Mouse (Mus musculus) central nervous system, embryonic 14 days (tissue): ENCODE results near the gene Herpud2. TPM values are rescaled to one million over a fixed set of nuclear protein-coding genes. Genes with fewer than 3 reads are reported as not detected.

Experiments used
- polyA plus RNA-seq: library from polyadenylated mRNA; depleted of rRNA; stranded (reverse); fragments of >200 nt; gene quantifications from 2 replicates; pipeline ENCODE4 v1.2.3, GENCODE M21; 2012; rRNA removed

Herpud2 gene
- 29.6 and 31.3 TPM in 2 replicates for polyA plus RNA-seq

DNA sequence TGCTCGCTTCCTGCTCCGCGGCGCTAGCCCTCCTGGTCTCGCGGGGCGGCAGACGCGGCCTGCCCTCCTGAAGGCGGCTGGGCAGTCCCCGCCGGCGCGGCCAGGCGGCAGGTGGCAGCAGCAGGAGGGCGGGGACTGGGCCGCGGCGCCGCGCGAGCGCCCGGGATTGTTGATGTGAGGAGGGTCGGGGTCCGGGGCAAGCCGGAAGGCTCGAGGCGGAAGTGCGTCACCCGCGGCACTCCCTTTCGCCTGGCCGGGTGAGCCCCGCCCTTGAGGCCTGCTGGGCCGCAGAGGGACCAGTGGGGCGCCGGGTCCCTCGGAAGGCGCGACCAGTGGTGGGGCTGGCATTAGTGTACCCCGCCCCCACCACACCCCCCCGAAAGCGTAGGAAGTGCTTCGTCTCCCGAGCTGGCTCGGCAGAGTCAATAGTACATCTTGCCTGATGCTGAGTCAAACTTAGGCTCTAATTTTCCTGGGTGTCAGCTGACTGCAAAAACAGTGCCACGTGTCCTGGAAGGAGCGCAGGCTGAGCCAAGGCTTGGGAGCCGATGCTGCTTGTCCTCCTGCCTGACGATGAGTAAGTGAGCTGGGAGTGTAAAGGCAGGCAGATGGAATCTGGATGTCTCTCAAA lies at the start of gene Herpud2:
TSS of gene Herpud2 (minus strand) at position 210 of the 631 bp plus-strand sequence.

DNA sequence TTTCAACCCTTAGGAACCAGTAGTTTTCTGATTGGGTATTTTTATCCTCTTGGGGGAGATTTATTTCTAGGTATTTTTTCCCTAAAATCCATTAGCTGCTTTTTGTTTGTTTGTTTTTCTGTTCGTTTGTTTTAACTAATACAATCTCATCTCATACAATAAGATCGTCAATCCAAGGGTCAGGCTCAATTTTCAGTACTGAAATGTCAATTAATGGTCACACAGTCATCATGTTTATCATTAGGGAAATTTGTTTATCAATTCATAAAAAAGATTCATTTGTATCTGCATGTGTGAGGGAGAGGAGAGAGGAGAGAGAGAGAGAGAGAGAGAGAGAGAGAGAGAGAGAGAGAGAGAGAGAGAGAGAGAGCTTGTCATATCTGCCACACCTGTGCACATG lies 62.5 kb downstream of the Herpud2 start, which contains the start of gene Gm10181:
TSS of gene Gm10181 (plus strand) at position 301 of the 400 bp plus-strand sequence.

Other genes with a start within 250 kb of the Herpud2 start
- not detected in 2 replicates for gene Gm10181, start 62.4 kb downstream of the Herpud2 start, polyA plus RNA-seq
- 99.8 and 100 TPM in 2 replicates for gene Sept7, start 100.6 kb upstream of the Herpud2 start, polyA plus RNA-seq